ENCODE assay signal across 25 mouse cellular contexts in genomic region chr7:94697214-94697613, GRCm38 (mm10).
DNase-seq lines count a peak whose midpoint lies in the region; ATAC-seq and TF ChIP-seq lines count a peak whose summit lies in the region.
"Had no signal": no experiment of that assay in that cellular context is flagged by ENCODE, and none has a peak within 500 bp of the region (broad histone marks: within the 10 kb centered on the region; RNA-seq: fewer than 3 reads in every experiment).

No protein-coding gene starts in this region.

- H3K27me3 ChIP-seq in hindbrain, embryonic 11.5 days (ENCODE audit: control insufficient read depth, insufficient read depth, low read length), result no peaks in the 10 kb centered on the region
- no peaks in the 10 kb centered on the region for H3K27me3 ChIP-seq in hindbrain, embryonic 16.5 days (replicated peaks; ENCODE audit: control insufficient read depth, insufficient read depth, low read length)
- H3K27me3 ChIP-seq in midbrain, embryonic 13.5 days, result no peaks in the 10 kb centered on the region
- no peaks in the 10 kb centered on the region for H3K27me3 ChIP-seq in midbrain, postnatal 0 days (ENCODE audit: insufficient read depth, low read length)
- H3K27me3 ChIP-seq in neural tube, embryonic 12.5 days (replicated peaks), result no peaks in the 10 kb centered on the region
- H3K27me3 ChIP-seq: embryonic facial prominence, embryonic 15.5 days; heart, embryonic 15.5 days had no signal

- H3K4me3 ChIP-seq in hindbrain, embryonic 11.5 days (ENCODE audit: low read depth, low read length), result no peak overlapping the region
- H3K4me3 ChIP-seq in hindbrain, embryonic 16.5 days (ENCODE audit: low read length), result no peak overlapping the region
- H3K4me3 ChIP-seq in midbrain, embryonic 13.5 days (replicated peaks), result no peak overlapping the region
- no peak overlapping the region for H3K4me3 ChIP-seq in midbrain, postnatal 0 days (ENCODE audit: low read depth, low read length)
- no peak overlapping the region for H3K4me3 ChIP-seq in neural tube, embryonic 12.5 days
- H3K4me3 ChIP-seq: embryonic facial prominence, embryonic 15.5 days; erythroblast, embryonic 14.5 days; forebrain, embryonic 10.5 days; heart, embryonic 15.5 days had no signal

- DNase-seq in hindbrain, embryonic 11.5 days (ENCODE audit: low spot score), result no peak
- DNase-seq in midbrain, postnatal 0 days (ENCODE audit: low spot score), result no peak
- DNase-seq in neural tube, embryonic 10.5 days (ENCODE audit: extremely low spot score, low spot score), result no peak
- DNase-seq: adrenal gland, adult 8-10 months; adrenal gland, postnatal 36 days; B cell, adult 2 months; cerebellum, adult 11 months; cerebellum, adult 8-10 months; cerebellum, postnatal 14 days; embryo, embryonic 11 days; gastrocnemius, postnatal 10 days; heart, adult 18-20 months; heart, postnatal 14 days had no signal

- H3K4me2 ChIP-seq in hindbrain, embryonic 11.5 days (replicated peaks; ENCODE audit: low read depth, low read length), result no peak overlapping the region
- no peak overlapping the region for H3K4me2 ChIP-seq in hindbrain, embryonic 16.5 days (ENCODE audit: low read length)
- no peak overlapping the region for H3K4me2 ChIP-seq in midbrain, embryonic 13.5 days (replicated peaks)
- H3K4me2 ChIP-seq in midbrain, postnatal 0 days (ENCODE audit: low read depth, low read length, poor library complexity, severe bottlenecking), result no peak overlapping the region
- no peak overlapping the region for H3K4me2 ChIP-seq in neural tube, embryonic 12.5 days (replicated peaks)
- H3K4me2 ChIP-seq: embryonic facial prominence, embryonic 15.5 days; heart, embryonic 11.5 days; heart, embryonic 15.5 days had no signal

- H3K9ac ChIP-seq in hindbrain, embryonic 11.5 days (ENCODE audit: low read depth, low read length), result no peak overlapping the region
- no peak overlapping the region for H3K9ac ChIP-seq in hindbrain, embryonic 16.5 days (ENCODE audit: low read depth, low read length)
- H3K9ac ChIP-seq in midbrain, embryonic 13.5 days (replicated peaks), result no peak overlapping the region
- no peak overlapping the region for H3K9ac ChIP-seq in midbrain, postnatal 0 days (replicated peaks; ENCODE audit: low read length, poor library complexity, severe bottlenecking)
- H3K9ac ChIP-seq in neural tube, embryonic 12.5 days, result no peak overlapping the region
- H3K9ac ChIP-seq: embryonic facial prominence, embryonic 15.5 days; heart, embryonic 15.5 days had no signal

- no peaks in the 10 kb centered on the region for H3K4me1 ChIP-seq in hindbrain, embryonic 11.5 days (replicated peaks; ENCODE audit: control insufficient read depth, insufficient read depth, low read length)
- no peaks in the 10 kb centered on the region for H3K4me1 ChIP-seq in hindbrain, embryonic 16.5 days (ENCODE audit: control insufficient read depth, insufficient read depth, low read depth, low read length)
- 0 out of 2 replicates have a peak, but pooled peaks cover 2% of the 10 kb centered on the region for H3K4me1 ChIP-seq in midbrain, embryonic 13.5 days (replicated peaks)
- no peaks in the 10 kb centered on the region for H3K4me1 ChIP-seq in midbrain, postnatal 0 days (ENCODE audit: insufficient read depth, low read length)
- H3K4me1 ChIP-seq in neural tube, embryonic 12.5 days, result no peaks in the 10 kb centered on the region
- H3K4me1 ChIP-seq: embryonic facial prominence, embryonic 15.5 days; forebrain, embryonic 10.5 days; heart, embryonic 15.5 days had no signal

- no peaks in the 10 kb centered on the region for H3K9me3 ChIP-seq in hindbrain, embryonic 11.5 days (ENCODE audit: control insufficient read depth, low read length)
- H3K9me3 ChIP-seq in hindbrain, embryonic 16.5 days (ENCODE audit: control insufficient read depth, low read length), result no peaks in the 10 kb centered on the region
- no peaks in the 10 kb centered on the region for H3K9me3 ChIP-seq in midbrain, embryonic 13.5 days
- H3K9me3 ChIP-seq in midbrain, postnatal 0 days (ENCODE audit: low read length), result no peaks in the 10 kb centered on the region
- no peaks in the 10 kb centered on the region for H3K9me3 ChIP-seq in neural tube, embryonic 12.5 days
- H3K9me3 ChIP-seq: embryonic facial prominence, embryonic 15.5 days; forebrain, embryonic 10.5 days; G1E; heart, embryonic 15.5 days had no signal

- no peak overlapping the region for H3K27ac ChIP-seq in hindbrain, embryonic 11.5 days (ENCODE audit: low read depth, low read length)
- H3K27ac ChIP-seq in hindbrain, embryonic 16.5 days (ENCODE audit: low read depth, low read length), result no peak overlapping the region
- H3K27ac ChIP-seq in midbrain, embryonic 13.5 days, result no peak overlapping the region
- H3K27ac ChIP-seq in midbrain, postnatal 0 days (ENCODE audit: low read depth, low read length), result no peak overlapping the region
- no peak overlapping the region for H3K27ac ChIP-seq in neural tube, embryonic 12.5 days
- H3K27ac ChIP-seq: embryonic facial prominence, embryonic 15.5 days; forebrain, embryonic 10.5 days; heart, embryonic 15.5 days had no signal

- ATAC-seq in hindbrain, embryonic 11.5 days (ENCODE audit: low FRiP score), result peak; percentile 72
- no peak for ATAC-seq in hindbrain, embryonic 16.5 days
- peak; percentile 84 for ATAC-seq in midbrain, embryonic 13.5 days
- ATAC-seq in midbrain, postnatal 0 days (ENCODE audit: low FRiP score), result no peak
- peak; percentile 88 for ATAC-seq in neural tube, embryonic 12.5 days (ENCODE audit: low FRiP score, low read depth)
- ATAC-seq in frontal cortex, adult (ENCODE audit: low TSS enrichment), result no peak
- ATAC-seq: CD4-positive, CD25-positive, alpha-beta regulatory T cell, adult 4 months; forebrain, embryonic 14.5 days had no signal

- 89% methylated on average over 4 of the region's 4 CpGs for WGBS in hindbrain, embryonic 11.5 days
- 70% methylated on average over 4 of the region's 4 CpGs for WGBS in hindbrain, embryonic 16.5 days
- 74% methylated on average over 4 of the region's 4 CpGs for WGBS in midbrain, embryonic 13.5 days
- 66% methylated on average over 4 of the region's 4 CpGs for WGBS in midbrain, postnatal 0 days
- 79% methylated on average over 4 of the region's 4 CpGs for WGBS in neural tube, embryonic 12.5 days

- H3K36me3 ChIP-seq in hindbrain, embryonic 11.5 days (ENCODE audit: control insufficient read depth, insufficient read depth, low read length), result no peaks in the 10 kb centered on the region
- no peaks in the 10 kb centered on the region for H3K36me3 ChIP-seq in hindbrain, embryonic 16.5 days (ENCODE audit: control insufficient read depth, insufficient read depth, low read length)
- H3K36me3 ChIP-seq in midbrain, embryonic 13.5 days, result no peaks in the 10 kb centered on the region
- H3K36me3 ChIP-seq in midbrain, postnatal 0 days (ENCODE audit: insufficient read depth, low read length), result no peaks in the 10 kb centered on the region
- no peaks in the 10 kb centered on the region for H3K36me3 ChIP-seq in neural tube, embryonic 12.5 days
- H3K36me3 ChIP-seq: embryonic facial prominence, embryonic 15.5 days; forebrain, embryonic 10.5 days; G1E; heart, embryonic 15.5 days had no signal

- no peak for TF ChIP-seq CTCF in midbrain, postnatal 0 days (IDR thresholded peaks at IDR 0.05)

Comparison
In these comparisons a context has a peak if more than half of its experiments do, and no peak if none do; other contexts are left out.
1. ATAC-seq: peak in hindbrain, embryonic 11.5 days (single experiment), midbrain, embryonic 13.5 days (single experiment) and neural tube, embryonic 12.5 days (single experiment); none in hindbrain, embryonic 16.5 days (single experiment), midbrain, postnatal 0 days (single experiment) and frontal cortex, adult (single experiment).